18 mouse cellular contexts compared by ENCODE assay signal in the genomic region with DNA sequence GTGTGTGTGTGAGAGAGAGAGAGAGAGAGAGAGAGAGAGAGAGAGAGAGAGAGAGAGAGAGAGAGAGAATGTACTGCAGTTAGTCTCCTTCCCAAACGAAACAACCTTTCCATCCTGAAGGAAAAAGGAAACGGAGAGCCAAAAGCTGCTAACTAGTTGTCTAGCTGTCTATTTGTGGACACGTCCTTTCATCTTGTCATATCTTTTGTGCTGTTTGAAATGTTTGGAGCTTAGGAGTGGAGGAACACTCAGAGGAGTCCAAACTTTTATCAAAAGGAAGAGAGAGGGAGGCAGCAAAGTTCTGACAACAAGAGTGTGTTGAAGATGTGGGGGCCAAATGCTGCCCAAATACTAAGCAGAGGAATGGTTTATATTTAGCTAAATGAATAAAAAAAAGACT.
DNase-seq lines count a peak whose midpoint lies in the region; ATAC-seq and TF ChIP-seq lines count a peak whose summit lies in the region.
"Had no signal": no experiment of that assay in that cellular context is flagged by ENCODE, and none has a peak within 500 bp of the region (broad histone marks: within the 10 kb centered on the region; RNA-seq: fewer than 3 reads in every experiment).

No protein-coding gene starts in this region.

- 23% methylated on average over 3 of the region's 3 CpGs for WGBS in forebrain, embryonic 12.5 days
- 13% methylated on average over 3 of the region's 3 CpGs for WGBS in hindbrain, embryonic 14.5 days

- DNase-seq in heart, adult 11 months = peak; percentile 1
- no peak for DNase-seq in heart, adult 18-20 months
- no peak for DNase-seq in ES-E14 (ENCODE audit: low read depth, low spot score)
- no peak for DNase-seq in hindbrain, embryonic 14.5 days (ENCODE audit: low spot score)
- no peak for DNase-seq in cerebellum, postnatal 25 days
- no peak for DNase-seq in layer of hippocampus, adult 2 months (ENCODE audit: low spot score in 2 of 2)
- no peak for DNase-seq in testis, postnatal 14 days (ENCODE audit: low spot score)
- DNase-seq: cerebellum, postnatal 14 days; gastrocnemius, postnatal 14 days; kidney, adult 9 months; kidney, postnatal 4 days; lung, postnatal 14 days; thymus, postnatal 36 days had no signal

- H3K27ac ChIP-seq in ES-E14 (ENCODE audit: insufficient read depth, low read depth, low read length, poor library complexity, severe bottlenecking) = peak overlapping the region; percentile 0; the same call in 1 of the 2 replicates
- H3K27ac ChIP-seq in forebrain, embryonic 12.5 days = peak overlapping the region; percentile 84
- H3K27ac ChIP-seq in hindbrain, embryonic 14.5 days = 0 out of 2 replicates have a peak overlapping the region, but pooled peaks have one; percentile 1
- H3K27ac ChIP-seq in layer of hippocampus, adult 2 months = no peak overlapping the region
- H3K27ac ChIP-seq: limb, embryonic 15.5 days; stomach, postnatal 0 days had no signal

- ATAC-seq in forebrain, embryonic 12.5 days (ENCODE audit: low FRiP score) = peak; percentile 34; the same call in 1 of the 2 replicates
- ATAC-seq in hindbrain, embryonic 14.5 days (ENCODE audit: low FRiP score) = no peak
- ATAC-seq: CD4-positive, CD25-positive, alpha-beta regulatory T cell, adult 4 months had no signal

- no peak overlapping the region for H3K9ac ChIP-seq in ES-E14 (ENCODE audit: insufficient read depth, low read depth, low read length, poor library complexity, severe bottlenecking)
- no peak overlapping the region for H3K9ac ChIP-seq in forebrain, embryonic 12.5 days
- no peak overlapping the region for H3K9ac ChIP-seq in hindbrain, embryonic 14.5 days
- H3K9ac ChIP-seq: limb, embryonic 15.5 days had no signal

- H3K27me3 ChIP-seq in forebrain, embryonic 12.5 days = no peaks in the 10 kb centered on the region
- no peaks in the 10 kb centered on the region for H3K27me3 ChIP-seq in hindbrain, embryonic 14.5 days (ENCODE audit: control insufficient read depth, insufficient read depth, low read length)
- H3K27me3 ChIP-seq: limb, embryonic 15.5 days had no signal

- in situ Hi-C loops in ES-E14 (cut with MboI; ENCODE audit: low sequenced_read_pairs in 2 of 2, unreplicated experiment in 2 of 2) = no loop called here

- no peak overlapping the region for H3K4me2 ChIP-seq in forebrain, embryonic 12.5 days
- no peak overlapping the region for H3K4me2 ChIP-seq in hindbrain, embryonic 14.5 days (replicated peaks)
- H3K4me2 ChIP-seq: heart, embryonic 11.5 days; limb, embryonic 15.5 days had no signal

- peaks cover 8 to 13% of the 10 kb centered on the region in 2 experiments for H3K4me1 ChIP-seq in ES-E14 (ENCODE audit: control insufficient read depth in 2 of 2, insufficient read depth in 2 of 2, low read length in 2 of 2, poor library complexity in 1 of 2)
- peaks cover 26% of the 10 kb centered on the region for H3K4me1 ChIP-seq in forebrain, embryonic 12.5 days
- peaks cover 7% of the 10 kb centered on the region for H3K4me1 ChIP-seq in hindbrain, embryonic 14.5 days (replicated peaks; ENCODE audit: control insufficient read depth, insufficient read depth, low read length)

- no peak overlapping the region for H3K4me3 ChIP-seq in ES-E14 (ENCODE audit: insufficient read depth in 1 of 2, low read depth in 1 of 2, low read length in 2 of 2, poor library complexity in 1 of 2, severe bottlenecking in 1 of 2)
- H3K4me3 ChIP-seq in forebrain, embryonic 12.5 days (replicated peaks) = no peak overlapping the region
- H3K4me3 ChIP-seq in hindbrain, embryonic 14.5 days (replicated peaks; ENCODE audit: low read length) = no peak overlapping the region
- no peak overlapping the region for H3K4me3 ChIP-seq in layer of hippocampus, adult 2 months
- H3K4me3 ChIP-seq: limb, embryonic 15.5 days had no signal

- TF ChIP-seq CTCF in layer of hippocampus, adult 2 months (conservative IDR thresholded peaks at IDR 0.05) = no peak

- H3K9me3 ChIP-seq in ES-E14 (ENCODE audit: control insufficient read depth, insufficient read depth, low read depth, low read length) = no peaks in the 10 kb centered on the region
- H3K9me3 ChIP-seq in forebrain, embryonic 12.5 days = peaks cover 23% of the 10 kb centered on the region
- peaks cover 8% of the 10 kb centered on the region; the same call in 1 of the 2 replicates for H3K9me3 ChIP-seq in hindbrain, embryonic 14.5 days (ENCODE audit: control insufficient read depth, low read length)
- H3K9me3 ChIP-seq: limb, embryonic 15.5 days had no signal

- H3K36me3 ChIP-seq in ES-E14 (ENCODE audit: control insufficient read depth, insufficient read depth, low read length, poor library complexity, severe bottlenecking) = no peaks in the 10 kb centered on the region
- no peaks in the 10 kb centered on the region for H3K36me3 ChIP-seq in forebrain, embryonic 12.5 days (replicated peaks)
- no peaks in the 10 kb centered on the region for H3K36me3 ChIP-seq in hindbrain, embryonic 14.5 days (replicated peaks; ENCODE audit: control insufficient read depth, insufficient read depth)
- H3K36me3 ChIP-seq: limb, embryonic 15.5 days had no signal

TF ChIP-seq in ES-E14, 5 proteins besides CTCF, POLR2A, EP300 and RAD21:
- TF ChIP-seq CHD2 (IDR thresholded peaks at IDR 0.05; ENCODE audit: low read depth, low read length) = no peak
- no peak for TF ChIP-seq HCFC1 (IDR thresholded peaks at IDR 0.05; ENCODE audit: borderline replicate concordance, insufficient read depth, low read length)
- TF ChIP-seq ZNF384 (IDR thresholded peaks at IDR 0.05; ENCODE audit: low read depth, low read length) = no peak
- TF ChIP-seq ZC3H11A (IDR thresholded peaks at IDR 0.05; ENCODE audit: borderline replicate concordance, low read depth, low read length) = no peak
- no peak for TF ChIP-seq MAFK (IDR thresholded peaks at IDR 0.05; ENCODE audit: insufficient read depth, low read depth, low read length)
TF ChIP-seq in ES-E14: peak in this region for 0.
